Mouse (Mus musculus): ENCODE results near the gene Ppp1r13l.

Gene Ppp1r13l

DNA sequence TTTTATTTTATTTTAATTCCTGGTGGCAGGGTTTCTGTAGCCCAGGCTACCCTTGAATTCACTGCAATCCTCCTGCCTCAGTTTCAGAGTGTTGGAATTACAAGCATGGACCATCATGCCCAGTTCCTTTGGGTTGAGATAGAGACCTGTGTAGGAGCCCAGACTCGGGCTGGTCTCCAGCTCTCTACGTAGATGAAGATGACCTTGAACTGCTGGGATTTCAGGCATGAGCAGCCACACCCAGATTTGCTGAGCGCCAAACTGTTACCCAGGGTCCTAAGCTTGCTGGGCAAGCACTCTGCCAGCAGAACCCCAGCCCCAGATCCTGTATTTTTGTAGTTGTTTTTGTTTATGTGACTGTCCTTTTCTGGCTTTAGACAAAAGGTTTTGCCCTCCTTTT is 54.0 kb downstream of the Ppp1r13l start:
- no peak for DNase-seq (ENCODE audit: low spot score)

DNA sequence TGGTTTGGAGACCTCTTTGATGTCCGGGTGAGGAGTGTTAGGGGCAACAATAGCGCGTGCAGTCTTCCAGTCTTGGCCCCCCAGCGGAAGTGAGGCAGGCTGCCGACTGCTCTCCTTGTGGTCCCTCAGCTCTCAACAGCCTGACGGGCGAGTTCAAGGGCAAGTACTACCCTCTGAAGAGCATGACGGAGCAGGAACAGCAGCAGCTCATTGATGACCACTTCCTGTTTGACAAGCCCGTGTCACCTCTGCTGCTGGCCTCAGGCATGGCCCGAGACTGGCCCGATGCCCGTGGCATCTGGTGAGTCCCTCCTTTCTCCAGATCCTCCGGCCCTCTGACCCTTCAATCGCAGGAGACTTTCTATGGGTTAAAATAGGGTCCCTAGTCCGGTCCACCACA is 57.0 kb downstream of the Ppp1r13l start:
- DNase-seq (ENCODE audit: low spot score): no peak

DNA sequence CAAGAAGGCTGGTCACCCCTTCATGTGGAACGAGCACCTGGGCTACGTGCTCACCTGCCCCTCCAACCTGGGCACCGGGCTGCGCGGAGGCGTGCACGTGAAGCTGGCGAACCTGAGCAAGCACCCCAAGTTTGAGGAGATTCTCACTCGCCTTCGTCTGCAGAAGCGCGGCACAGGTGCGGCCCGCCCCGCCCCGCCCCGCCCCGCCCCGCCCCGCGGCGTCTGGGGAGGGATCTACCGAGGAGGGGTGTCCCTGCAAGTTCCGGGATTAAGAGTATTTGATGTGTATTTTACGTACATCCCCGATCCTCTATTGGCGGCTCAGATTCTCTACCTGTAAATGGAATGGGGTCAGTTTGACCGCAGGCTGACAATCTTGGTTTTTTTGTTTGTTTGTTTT is 60.6 kb downstream of the Ppp1r13l start:
- no peak for DNase-seq (ENCODE audit: low spot score)

DNA sequence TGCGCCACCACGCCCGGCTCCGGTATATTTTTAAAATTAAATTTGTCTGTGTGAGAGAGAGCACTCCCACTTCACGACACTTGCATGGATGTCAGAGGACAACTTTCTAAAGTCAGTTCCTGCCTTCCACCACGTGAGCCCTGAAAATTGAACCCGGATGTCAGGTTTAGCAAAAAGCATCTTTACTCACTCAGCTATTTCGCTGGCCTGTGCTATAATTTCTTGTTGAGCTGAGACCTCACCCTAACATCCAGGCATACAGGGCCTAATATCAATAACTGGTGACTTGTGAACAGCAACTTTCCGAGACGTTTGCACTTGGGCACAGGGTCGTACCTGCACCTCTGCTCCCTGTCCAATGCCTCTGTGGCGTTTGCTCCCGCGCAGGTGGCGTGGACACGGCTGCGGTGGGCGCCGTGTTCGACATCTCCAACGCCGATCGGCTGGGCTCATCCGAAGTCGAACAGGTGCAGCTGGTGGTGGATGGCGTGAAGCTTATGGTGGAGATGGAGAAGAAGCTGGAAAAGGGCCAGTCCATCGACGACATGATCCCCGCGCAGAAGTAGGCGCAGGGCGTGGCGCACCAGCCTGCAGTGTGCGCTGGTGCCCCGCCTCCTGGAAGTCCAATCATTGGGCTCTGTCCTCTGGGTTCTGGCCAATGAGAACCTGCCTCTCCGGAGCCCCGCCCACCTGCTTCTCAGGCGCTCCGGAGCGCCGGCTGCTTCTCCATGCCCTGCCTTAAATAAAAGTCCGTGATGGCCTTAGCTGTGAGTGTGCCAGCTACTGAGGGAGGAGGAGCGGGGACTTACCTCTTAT is 61.5 kb downstream of the Ppp1r13l start:
- DNase-seq (ENCODE audit: low spot score): peak; percentile 94

DNA sequence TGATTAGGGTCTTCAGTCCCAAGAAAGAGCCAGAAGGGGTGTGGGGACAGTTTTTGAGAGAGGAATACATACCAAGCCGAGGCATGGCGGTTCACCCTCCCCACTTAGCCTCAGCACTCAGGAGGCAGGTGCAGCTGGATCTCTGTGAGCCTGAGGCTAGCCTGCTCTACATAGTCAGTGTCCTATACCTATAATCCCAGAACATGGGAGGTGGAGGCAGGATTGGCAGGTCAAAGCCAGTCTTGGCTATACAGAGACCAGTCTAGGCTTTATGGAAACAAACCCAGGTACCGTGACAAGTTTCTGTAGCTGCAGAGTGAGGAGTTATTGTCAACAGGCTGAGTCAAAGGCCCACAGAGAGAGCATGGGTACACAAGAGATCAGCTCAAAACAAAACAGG is 63.5 kb downstream of the Ppp1r13l start:
- DNase-seq (ENCODE audit: low spot score): no peak

DNA sequence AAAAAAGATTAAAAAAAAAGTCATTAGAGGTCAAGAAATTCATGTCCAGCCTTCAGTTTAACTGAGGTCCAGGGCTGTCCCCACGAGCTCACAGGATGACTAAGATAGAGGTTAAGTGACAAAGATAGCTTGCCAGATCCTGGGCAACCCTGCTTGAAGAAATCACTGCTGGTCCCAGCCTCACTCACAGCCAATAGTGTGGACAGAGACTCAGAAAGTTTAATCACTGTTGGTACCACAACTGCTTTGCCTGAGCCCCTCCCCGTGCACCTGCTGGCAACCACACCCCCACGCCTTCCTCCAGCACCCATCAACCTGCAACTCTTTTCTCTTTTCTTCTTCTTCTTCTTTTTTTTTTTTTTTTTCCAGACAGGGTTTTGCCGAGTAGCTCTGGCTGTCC is 64.5 kb downstream of the Ppp1r13l start:
- DNase-seq (ENCODE audit: low spot score): no peak

DNA sequence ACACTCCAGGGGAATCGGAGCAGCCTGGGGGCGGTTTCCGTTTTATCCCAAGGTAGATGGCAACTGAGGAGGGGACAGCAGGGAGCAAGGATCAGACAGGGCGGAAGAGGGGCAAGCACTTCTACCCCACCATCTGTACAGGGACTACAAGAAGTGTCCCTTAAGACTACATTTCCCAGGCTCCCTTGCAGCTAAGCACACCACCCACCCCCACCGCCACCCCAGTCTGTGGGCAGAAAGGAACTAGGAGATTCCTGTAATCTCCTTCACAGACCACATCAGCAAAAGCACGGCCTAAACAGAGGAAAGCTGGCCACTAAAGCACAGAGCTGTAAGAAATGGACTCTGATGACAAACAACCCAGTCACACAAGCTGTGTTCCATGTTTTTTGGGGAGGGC is 66.8 kb downstream of the Ppp1r13l start:
- DNase-seq (ENCODE audit: low spot score): no peak

DNA sequence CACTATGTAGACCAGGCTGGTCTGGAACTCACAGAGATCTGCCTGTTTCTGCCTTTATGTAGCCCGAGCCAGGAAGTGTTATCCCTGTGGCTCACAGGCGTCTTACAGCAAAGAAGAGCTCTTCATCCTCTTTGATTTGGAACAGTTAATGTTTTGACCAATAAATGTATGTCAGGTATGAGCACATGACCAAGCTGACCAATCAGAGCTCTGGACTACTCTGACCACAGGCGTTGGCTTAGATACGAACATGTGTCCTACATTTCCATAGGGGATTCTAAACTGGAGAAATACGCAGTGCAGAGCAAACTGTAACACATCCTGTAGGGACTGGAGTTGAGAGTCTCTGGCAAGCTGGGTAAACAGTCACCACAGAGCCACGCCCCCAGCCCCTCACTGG is 67.3 kb downstream of the Ppp1r13l start:
- no peak for DNase-seq (ENCODE audit: low spot score)

Measured in embryo, embryonic 10 days (tissue).